Mouse (Mus musculus) MEL (cell line): ENCODE results near the gene Gm498. TPM values are rescaled to one million over a fixed set of nuclear protein-coding genes. Genes with fewer than 3 reads are reported as not detected.

ENCODE experiments used
- DNase-seq: peaks from one replicate; pipeline ENCODE4 v3.0.0; 2011; ENCODE audit warnings: low read depth, low spot score
- H3K27ac ChIP-seq: 2 replicates; pipeline ENCODE4 v1.5.1; 2012; ENCODE audit warnings: low read depth, mild to moderate bottlenecking, control low read depth, low read length, moderate library complexity; ENCODE audit not compliant: control insufficient read depth
- H3K27me3 ChIP-seq, 2 experiments: fragments of 150-350 bp in 1 of 2; sonication (generic) in 1 of 2; 2 replicates each; pipeline ENCODE4 v1.6.1; 2012; ENCODE audit warnings: low read length in 2 of 2, mild to moderate bottlenecking in 2 of 2, improper control_type of control experiment in 1 of 2, moderate library complexity in 1 of 2; ENCODE audit not compliant: insufficient read depth in 2 of 2, control insufficient read depth in 1 of 2
- H3K36me3 ChIP-seq, 2 experiments: 2 replicates each; pipeline ENCODE4 v1.6.1; 2012 to 2014; ENCODE audit warnings: low read length in 2 of 2, improper control_type of control experiment in 1 of 2, inconsistent platforms in 1 of 2, mild to moderate bottlenecking in 1 of 2; ENCODE audit not compliant: insufficient read depth in 2 of 2, control insufficient read depth in 1 of 2
- H3K4me1 ChIP-seq, 2 experiments: fragments of 150-350 bp in 1 of 2; sonication (generic) in 1 of 2; 2 replicates each; pipeline ENCODE4 v1.6.1; 2012; ENCODE audit warnings: low read length in 2 of 2, improper control_type of control experiment in 1 of 2, mild to moderate bottlenecking in 1 of 2; ENCODE audit not compliant: insufficient read depth in 2 of 2, control insufficient read depth in 1 of 2
- H3K4me3 ChIP-seq, 2 experiments: fragments of 150-350 bp in 1 of 2; sonication (generic) in 1 of 2; 2 replicates each; pipeline ENCODE4 v1.5.1; 2012; ENCODE audit warnings: low read depth in 2 of 2, low read length in 2 of 2, mild to moderate bottlenecking in 2 of 2, moderate library complexity in 2 of 2, control low read depth in 1 of 2, improper control_type of control experiment in 1 of 2; ENCODE audit not compliant: control insufficient read depth in 1 of 2, insufficient read depth in 1 of 2
- H3K79me2 ChIP-seq: 2 replicates; pipeline ENCODE4 v1.6.1; 2012; ENCODE audit warnings: mild to moderate bottlenecking, low read length, moderate library complexity; ENCODE audit not compliant: control insufficient read depth, poor library complexity, insufficient read depth
- H3K9ac ChIP-seq: 2 replicates; pipeline ENCODE4 v1.6.1; 2012; ENCODE audit warnings: low read depth, mild to moderate bottlenecking, control low read depth, low read length, moderate library complexity; ENCODE audit not compliant: control insufficient read depth, poor library complexity, severe bottlenecking
- H3K9me3 ChIP-seq: fragments of 150-350 bp; sonication (generic); replicated peaks from 2 replicates; pipeline ENCODE4 v1.6.1; 2012; ENCODE audit warnings: mild to moderate bottlenecking, low read length, improper control_type of control experiment, moderate library complexity; ENCODE audit not compliant: insufficient read depth
- CTCF ChIP-seq, 3 experiments: IDR thresholded peaks in 2 of 3; conservative IDR thresholded peaks in 1 of 3; 2 replicates each; pipeline ENCODE4 v1.5.1; 2011 to 2012; ENCODE audit warnings: low read length in 3 of 3, low read depth in 2 of 3, mild to moderate bottlenecking in 2 of 3, improper control_type of control experiment in 1 of 3, inconsistent platforms in 1 of 3, mixed read lengths in 1 of 3, moderate library complexity in 1 of 3; ENCODE audit not compliant: control insufficient read depth in 1 of 3, insufficient read depth in 1 of 3, poor library complexity in 1 of 3, severe bottlenecking in 1 of 3
- EP300 ChIP-seq, 2 experiments: IDR thresholded peaks; 2 replicates each; pipeline ENCODE4 v1.6.1; 2011; ENCODE audit warnings: improper control_type of control experiment in 2 of 2, low read length in 2 of 2, low read depth in 1 of 2, mild to moderate bottlenecking in 1 of 2
- ETS1 ChIP-seq: IDR thresholded peaks from 2 replicates; pipeline ENCODE4 v1.6.1; 2012; ENCODE audit warnings: low read depth, mild to moderate bottlenecking, inconsistent platforms, low read length, improper control_type of control experiment, moderate library complexity
- GABPA ChIP-seq: IDR thresholded peaks from 2 replicates; pipeline ENCODE4 v1.6.1; 2012; ENCODE audit warnings: low read depth, mild to moderate bottlenecking, inconsistent platforms, low read length, improper control_type of control experiment, moderate library complexity
- GATA1 ChIP-seq: IDR thresholded peaks from 2 replicates; pipeline ENCODE4 v1.6.1; 2011; ENCODE audit warnings: low read depth, low read length, improper control_type of control experiment
- JUND ChIP-seq: IDR thresholded peaks from 2 replicates; pipeline ENCODE4 v1.6.1; 2011; ENCODE audit warnings: low read depth, mild to moderate bottlenecking, improper control_type of control experiment, low read length
- KAT2A ChIP-seq: conservative IDR thresholded peaks from 2 replicates; pipeline ENCODE4 v1.6.1; 2012; ENCODE audit warnings: low read depth, low read length, improper control_type of control experiment, inconsistent platforms
- MAZ ChIP-seq: IDR thresholded peaks from 2 replicates; pipeline ENCODE4 v1.6.1; 2012; ENCODE audit warnings: low read depth, mild to moderate bottlenecking, inconsistent platforms, low read length, improper control_type of control experiment
- MEF2A ChIP-seq: IDR thresholded peaks from 2 replicates; pipeline ENCODE4 v1.6.1; 2014; ENCODE audit warnings: low read depth, mild to moderate bottlenecking, inconsistent platforms, low read length, improper control_type of control experiment; ENCODE audit not compliant: poor library complexity, insufficient replicate concordance, severe bottlenecking; ENCODE audit errors: extremely low read depth
- MXI1 ChIP-seq: IDR thresholded peaks from 2 replicates; pipeline ENCODE4 v1.6.1; 2011; ENCODE audit warnings: mild to moderate bottlenecking, low read depth, low read length, improper control_type of control experiment
- MYB ChIP-seq: IDR thresholded peaks from 2 replicates; pipeline ENCODE4 v1.6.1; 2011; ENCODE audit warnings: mild to moderate bottlenecking, low read depth, low read length, improper control_type of control experiment
- MYC ChIP-seq: IDR thresholded peaks from 2 replicates; pipeline ENCODE4 v1.6.1; 2011; ENCODE audit warnings: low read depth, mild to moderate bottlenecking, low read length, improper control_type of control experiment, moderate library complexity
- NRF1 ChIP-seq: IDR thresholded peaks from 2 replicates; pipeline ENCODE4 v1.6.1; 2014; ENCODE audit warnings: low read depth, mild to moderate bottlenecking, inconsistent platforms, low read length, improper control_type of control experiment, moderate library complexity; ENCODE audit not compliant: poor library complexity, insufficient read depth, severe bottlenecking
- POLR2AphosphoS2 ChIP-seq: IDR thresholded peaks from 2 replicates; pipeline ENCODE4 v1.6.1; 2011; ENCODE audit warnings: low read length, improper control_type of control experiment
- RAD21 ChIP-seq: IDR thresholded peaks from 2 replicates; pipeline ENCODE4 v1.6.1; 2011; ENCODE audit warnings: mild to moderate bottlenecking, low read depth, low read length, improper control_type of control experiment
- SIN3A ChIP-seq: IDR thresholded peaks from 2 replicates; pipeline ENCODE4 v1.6.1; 2012; ENCODE audit warnings: low read length, improper control_type of control experiment, inconsistent platforms
- TCF12 ChIP-seq: IDR thresholded peaks from 2 replicates; pipeline ENCODE4 v1.6.1; 2014; ENCODE audit warnings: low read depth, mild to moderate bottlenecking, inconsistent platforms, low read length, improper control_type of control experiment, moderate library complexity
- UBTF ChIP-seq: IDR thresholded peaks from 2 replicates; pipeline ENCODE4 v1.6.1; 2012; ENCODE audit warnings: low read depth, mild to moderate bottlenecking, inconsistent platforms, low read length, improper control_type of control experiment, moderate library complexity, borderline replicate concordance; ENCODE audit not compliant: insufficient read depth
- USF2 ChIP-seq, 2 experiments: IDR thresholded peaks; 2 replicates each; pipeline ENCODE4 v1.6.1; 2011 to 2012; ENCODE audit warnings: improper control_type of control experiment in 2 of 2, low read length in 2 of 2, borderline replicate concordance in 1 of 2, inconsistent platforms in 1 of 2, low read depth in 1 of 2, mild to moderate bottlenecking in 1 of 2; ENCODE audit not compliant: insufficient read depth in 1 of 2
- ZNF384 ChIP-seq: IDR thresholded peaks from 2 replicates; pipeline ENCODE4 v1.6.1; 2012; ENCODE audit warnings: low read depth, mild to moderate bottlenecking, inconsistent platforms, low read length, improper control_type of control experiment
- polyA plus RNA-seq, 2 experiments: library from polyadenylated mRNA; stranded (reverse) in 1 of 2; unstranded in 1 of 2; fragments of >175 nt in 1 of 2; fragments of >200 nt in 1 of 2; gene quantifications; 2 replicates each; pipeline versions ENCODE4 v1.2.1 to v1.2.4; 2012; ENCODE audit warnings: low replicate concordance in 2 of 2, low read depth in 1 of 2; ENCODE audit not compliant: insufficient read length in 2 of 2, insufficient read depth in 1 of 2, missing spikeins in 1 of 2
- total RNA-seq: library from RNA; depleted of rRNA; stranded (reverse); fragments of 300-350 nt; gene quantifications from 2 replicates; pipeline ENCODE4 v1.2.3, GENCODE M21; 2012

The Gm498 gene
- total and polyA plus RNA-seq, 3 experiments: not detected

- TF ChIP-seq POLR2AphosphoS2: peak; percentile 91
- TF ChIP-seq ZNF384: no peak
- no peak; a peak in 1 of 4 replicates for TF ChIP-seq EP300 (IDR thresholded peaks at IDR 0.05; ENCODE audit: low read depth in 1 of 2, low read length in 2 of 2)
- TF ChIP-seq MAZ: peak; percentile 17; the same call in 1 of the 2 replicates
Measured at GRCm38 (mm10) chr7:143822375-143823265, 44.0 kb upstream of the Gm498 start, which contains the start of the genes Nadsyn1 and Dhcr7 (continued).

GRCm38 (mm10) chr7:143823266-143823605 is 43.4 kb upstream of the Gm498 start:
- TF ChIP-seq ETS1 (no peak), MEF2A (no peak), GABPA (no peak), CTCF (IDR thresholded peaks at IDR 0.05 in 2 of 3, conservative IDR thresholded peaks at IDR 0.05 in 1 of 3; ENCODE audit: control insufficient read depth in 1 of 3, insufficient read depth in 1 of 3, low read depth in 2 of 3, low read length in 3 of 3, poor library complexity in 1 of 3, severe bottlenecking in 1 of 3) (0 out of 6 replicates have a peak, but pooled peaks of 1 of the 3 experiments have one; percentile 3), GATA1 (no peak), JUND (no peak), MXI1 (no peak), MAZ (0 out of 2 replicates have a peak, but pooled peaks have one; percentile 8), ZNF384 (no peak)
- TF ChIP-seq, all 39 proteins: peak for 2
- peak overlapping the region; percentile 96 for H3K27ac ChIP-seq
- peaks cover 4% of the 10 kb centered on the region for H3K79me2 ChIP-seq
- H3K4me1 ChIP-seq: peaks cover 0 to 11% of the 10 kb centered on the region in 2 experiments; a peak in 2 of 4 replicates
- no peaks in the 10 kb centered on the region for H3K9me3 ChIP-seq
- H3K36me3 ChIP-seq: peaks cover 0 to 4% of the 10 kb centered on the region in 2 experiments; a peak in 2 of 4 replicates
- peak overlapping the region; percentile 83 to 87 for H3K4me3 ChIP-seq
- peak overlapping the region; percentile 97 for H3K9ac ChIP-seq
- no peaks in the 10 kb centered on the region for H3K27me3 ChIP-seq
- no peak for DNase-seq

- Histone ChIP-seq H3K4me1 (peaks cover 0 to 14% of the 10 kb centered on the region in 2 experiments; a peak in 3 of 4 replicates), H3K36me3 (peaks cover 0 to 7% of the 10 kb centered on the region in 2 experiments; a peak in 2 of 4 replicates), H3K9ac (no peak overlapping the region), H3K27ac (no peak overlapping the region), H3K79me2 (peaks cover 6% of the 10 kb centered on the region), H3K27me3 (no peaks in the 10 kb centered on the region), H3K9me3 (no peaks in the 10 kb centered on the region)
- DNase-seq: no peak
- TF ChIP-seq KAT2A (no peak), SIN3A (no peak), RAD21 (no peak), TCF12 (no peak), ZNF384 (no peak), USF2 (IDR thresholded peaks at IDR 0.05; ENCODE audit: borderline replicate concordance in 1 of 2, insufficient read depth in 1 of 2, low read depth in 1 of 2, low read length in 2 of 2) (no peak), MEF2A (no peak), UBTF (no peak), MYC (no peak), CTCF (IDR thresholded peaks at IDR 0.05 in 2 of 3, conservative IDR thresholded peaks at IDR 0.05 in 1 of 3; ENCODE audit: control insufficient read depth in 1 of 3, insufficient read depth in 1 of 3, low read depth in 2 of 3, low read length in 3 of 3, poor library complexity in 1 of 3, severe bottlenecking in 1 of 3) (no peak), MYB (no peak), NRF1 (no peak)
- TF ChIP-seq, all 39 proteins: peak for 0
- H3K4me3 ChIP-seq: no peak overlapping the region
Measured at GRCm38 (mm10) chr7:143826985-143827384, 39.7 kb upstream of the Gm498 start.
